Mouse (Mus musculus) testis, adult 2 months (tissue): ENCODE measurements around the gene 1700001P01Rik. TPM values are rescaled to one million over a fixed set of nuclear protein-coding genes. Genes with fewer than 3 reads are reported as not detected.
A peak's percentile ranks its signal among the peaks of the same experiment; 100 is the strongest.

ENCODE experiments used
- H3K27ac ChIP-seq: fragments of 200-500 bp; 2 replicates; pipeline ENCODE4 v1.5.1; 2012; ENCODE audit warnings: low read depth, low read length; ENCODE audit not compliant: control insufficient read depth, insufficient read depth
- H3K27me3 ChIP-seq: fragments of 200-500 bp; 2 replicates; pipeline ENCODE4 v1.6.1; 2012; ENCODE audit warnings: mild to moderate bottlenecking, low read length, moderate library complexity; ENCODE audit not compliant: control insufficient read depth, insufficient read depth
- H3K36me3 ChIP-seq: fragments of 200-500 bp; 2 replicates; pipeline ENCODE4 v1.6.1; 2012; ENCODE audit warnings: mild to moderate bottlenecking, low read length; ENCODE audit not compliant: control insufficient read depth, insufficient read depth
- H3K4me1 ChIP-seq: fragments of 200-500 bp; 2 replicates; pipeline ENCODE4 v1.6.1; 2012; ENCODE audit warnings: low read length; ENCODE audit not compliant: control insufficient read depth, insufficient read depth
- H3K4me3 ChIP-seq: fragments of 200-500 bp; 2 replicates; pipeline ENCODE4 v1.5.1; 2012; ENCODE audit warnings: low read depth, mild to moderate bottlenecking, low read length, moderate library complexity, mixed read lengths; ENCODE audit not compliant: control insufficient read depth
- CTCF ChIP-seq: fragments of 200-500 bp; IDR thresholded peaks from 2 replicates; pipeline ENCODE4 v1.5.1; 2012; ENCODE audit warnings: low read depth, mild to moderate bottlenecking, inconsistent platforms, low read length, moderate library complexity; ENCODE audit not compliant: control insufficient read depth, insufficient read depth, insufficient replicate concordance
- POLR2A ChIP-seq: fragments of 200-500 bp; IDR thresholded peaks from 2 replicates; pipeline ENCODE4 v1.6.1; 2012; ENCODE audit warnings: low read depth, mild to moderate bottlenecking, inconsistent platforms, low read length, moderate library complexity; ENCODE audit not compliant: control insufficient read depth
- polyA plus RNA-seq: library from polyadenylated mRNA; depleted of rRNA; stranded (reverse); fragments of >200 nt; gene quantifications from 2 replicates; pipeline ENCODE4 v1.2.3, GENCODE M21; 2012

1700001P01Rik gene
- polyA plus RNA-seq, 1 experiment, result 181 TPM

GRCm38 (mm10) chr11:97799994-97800690 lies 24.4 kb upstream of the 1700001P01Rik start:
- peak overlapping the region; percentile 90 for H3K27ac ChIP-seq
- TF ChIP-seq POLR2A, result 0 out of 2 replicates have a peak, but pooled peaks have one; percentile 11
- no peak for TF ChIP-seq CTCF
- H3K27me3 ChIP-seq, result 0 out of 2 replicates have a peak, but pooled peaks cover 3% of the 10 kb centered on the region
- H3K4me1 ChIP-seq, result peaks cover 39% of the 10 kb centered on the region
- H3K36me3 ChIP-seq, result no peaks in the 10 kb centered on the region
- H3K4me3 ChIP-seq, result peak overlapping the region; percentile 89

- Histone ChIP-seq H3K4me1 (peaks cover 35% of the 10 kb centered on the region), H3K4me3 (peak overlapping the region; percentile 89), H3K36me3 (no peaks in the 10 kb centered on the region), H3K27ac (peak overlapping the region; percentile 90), H3K27me3 (0 out of 2 replicates have a peak, but pooled peaks cover 3% of the 10 kb centered on the region)
- TF ChIP-seq POLR2A, result peak; percentile 73
- no peak for TF ChIP-seq CTCF
Observed at GRCm38 (mm10) chr11:97799146-97799993, 23.7 kb upstream of the 1700001P01Rik start.

- H3K27me3 ChIP-seq, result 0 out of 2 replicates have a peak, but pooled peaks cover 3% of the 10 kb centered on the region
- peaks cover 35% of the 10 kb centered on the region for H3K4me1 ChIP-seq
- no peaks in the 10 kb centered on the region for H3K36me3 ChIP-seq
- peak within 1 kb of the TSS; percentile 89 for H3K4me3 ChIP-seq
- TF ChIP-seq CTCF (no peak), POLR2A (no peak)
- H3K27ac ChIP-seq, result peak within 1 kb of the TSS; percentile 90
Observed at GRCm38 (mm10) chr11:97798782-97799145, 23.0 kb upstream of the 1700001P01Rik start, which contains the start of gene Lasp1. Gene Lasp1 (plus strand): TSS chr11:97799000.

GRCm38 (mm10) chr11:97798083-97798435 lies 22.3 kb upstream of the 1700001P01Rik start:
- TF ChIP-seq POLR2A, result no peak
- TF ChIP-seq CTCF, result no peak
- Histone ChIP-seq H3K4me1 (peaks cover 35% of the 10 kb centered on the region), H3K36me3 (no peaks in the 10 kb centered on the region), H3K27me3 (0 out of 2 replicates have a peak, but pooled peaks cover 3% of the 10 kb centered on the region), H3K27ac (no peak overlapping the region; the same call in 1 of the 2 replicates), H3K4me3 (no peak overlapping the region)

- no peaks in the 10 kb centered on the region for H3K36me3 ChIP-seq
- H3K27me3 ChIP-seq, result 0 out of 2 replicates have a peak, but pooled peaks cover 3% of the 10 kb centered on the region
- TF ChIP-seq CTCF (no peak), POLR2A (no peak)
- H3K4me3 ChIP-seq, result no peak overlapping the region
- H3K4me1 ChIP-seq, result peaks cover 35% of the 10 kb centered on the region
- no peak overlapping the region; the same call in 1 of the 2 replicates for H3K27ac ChIP-seq
Observed at GRCm38 (mm10) chr11:97797369-97798082, 21.8 kb upstream of the 1700001P01Rik start.

GRCm38 (mm10) chr11:97796910-97797309 lies 21.2 kb upstream of the 1700001P01Rik start:
- Histone ChIP-seq H3K36me3 (no peaks in the 10 kb centered on the region), H3K27me3 (0 out of 2 replicates have a peak, but pooled peaks cover 3% of the 10 kb centered on the region), H3K27ac (no peak overlapping the region), H3K4me1 (peaks cover 34% of the 10 kb centered on the region), H3K4me3 (no peak overlapping the region)
- TF ChIP-seq POLR2A (no peak), CTCF (no peak)
